Mouse (Mus musculus): ENCODE measurements at regions not wholly inside any gene's neighbourhood (a gene's known extent, or its start where the extent isn't known, plus 50 kb on each side); places are given as distances from the start of the nearest gene placed in this dataset.
A peak's percentile ranks its signal among the peaks of the same experiment; 100 is the strongest.

- DNase-seq (ENCODE audit: low spot score in 2 of 2), result no peak
Observed at GRCm38 (mm10) chr3:63036691-63037090, 204.6 kb upstream of the Mme start.

GRCm38 (mm10) chr3:63070786-63071185 is 170.6 kb upstream of the Mme start:
- DNase-seq (ENCODE audit: low spot score in 2 of 2), result no peak

- no peak for DNase-seq (ENCODE audit: low spot score in 2 of 2)
Observed at GRCm38 (mm10) chr3:63073051-63073450, 168.3 kb upstream of the Mme start.

GRCm38 (mm10) chr3:63078181-63078580 is 163.2 kb upstream of the Mme start:
- DNase-seq (ENCODE audit: low spot score in 2 of 2), result no peak

GRCm38 (mm10) chr3:63082161-63082560 is 159.2 kb upstream of the Mme start:
- no peak for DNase-seq (ENCODE audit: low spot score in 2 of 2)

GRCm38 (mm10) chr3:63085426-63085825 is 155.9 kb upstream of the Mme start:
- DNase-seq (ENCODE audit: low spot score in 2 of 2), result no peak

GRCm38 (mm10) chr3:63092901-63093300 is 148.4 kb upstream of the Mme start:
- peak; percentile 10 to 29 for DNase-seq (ENCODE audit: low spot score in 2 of 2)

- no peak for DNase-seq (ENCODE audit: low spot score in 2 of 2)
Observed at GRCm38 (mm10) chr3:63115216-63115615, 126.1 kb upstream of the Mme start.

- DNase-seq (ENCODE audit: low spot score in 2 of 2), result no peak
Observed at GRCm38 (mm10) chr3:63131883-63132282, 109.5 kb upstream of the Mme start.

GRCm38 (mm10) chr3:63137391-63138147 is 103.8 kb upstream of the Mme start:
- DNase-seq (ENCODE audit: low spot score in 2 of 2), result no peak

GRCm38 (mm10) chr3:63146237-63146636 is 95.1 kb upstream of the Mme start:
- no peak for DNase-seq (ENCODE audit: low spot score in 2 of 2)

GRCm38 (mm10) chr3:63182411-63183166 is 58.7 kb upstream of the Mme start:
- DNase-seq (ENCODE audit: low spot score in 2 of 2), result no peak

GRCm38 (mm10) chr3:63187836-63188440 is 53.4 kb upstream of the Mme start:
- DNase-seq (ENCODE audit: low spot score in 2 of 2), result no peak

Data from gastrocnemius, adult 8-10 months (tissue).